Mouse (Mus musculus) lung, adult 18-20 months (tissue): Measurements from ENCODE around the gene Col28a1.

Source experiments
- DNase-seq, 2 experiments: peaks; one replicate each; pipeline ENCODE4 v3.0.0; 2022; ENCODE audit warnings: mixed read lengths in 2 of 2

Col28a1 gene

DNA sequence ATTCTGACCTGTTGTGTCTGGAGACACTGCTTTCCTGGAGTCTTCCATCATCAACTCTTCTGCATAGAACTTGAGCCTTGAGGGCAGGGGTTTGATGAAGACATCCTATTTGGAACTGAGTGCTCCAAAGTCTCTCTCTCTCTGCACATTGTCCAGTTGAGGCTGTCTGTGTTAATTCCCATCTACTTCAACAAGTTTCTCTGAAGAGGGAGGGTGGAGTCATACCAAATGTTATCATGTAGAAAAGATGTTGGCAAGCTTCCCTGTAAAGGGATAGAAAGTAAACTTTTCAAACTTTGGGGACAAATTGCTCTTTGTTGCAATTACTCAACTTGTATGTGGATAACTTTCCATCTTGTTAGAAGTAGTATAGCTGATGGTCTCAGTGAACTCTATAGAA is at the start of gene Col28a1:
Gene Col28a1 (minus strand): TSS at position 101 of the 400 bp plus-strand sequence.
- no peak for DNase-seq

DNA sequence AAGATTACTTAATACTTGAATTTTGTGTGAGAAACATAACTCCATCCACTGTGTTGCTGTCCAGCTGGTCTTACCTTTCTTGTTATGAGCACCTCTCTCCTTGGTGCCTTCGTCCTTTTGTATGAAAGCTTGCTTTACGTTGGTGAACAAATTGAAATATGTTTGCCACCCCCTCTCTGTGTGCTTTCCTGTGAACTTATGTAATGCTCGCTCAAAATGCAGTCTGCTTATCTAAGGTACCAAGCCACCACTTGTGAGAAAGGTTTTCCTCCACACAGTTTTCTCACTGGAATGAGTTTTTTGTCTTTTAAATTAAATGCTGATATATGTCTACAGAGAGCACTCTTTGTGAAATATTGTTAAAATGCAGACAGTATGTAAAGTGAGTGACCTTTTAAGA is 36.2 kb upstream of the Col28a1 start:
- DNase-seq = no peak

DNA sequence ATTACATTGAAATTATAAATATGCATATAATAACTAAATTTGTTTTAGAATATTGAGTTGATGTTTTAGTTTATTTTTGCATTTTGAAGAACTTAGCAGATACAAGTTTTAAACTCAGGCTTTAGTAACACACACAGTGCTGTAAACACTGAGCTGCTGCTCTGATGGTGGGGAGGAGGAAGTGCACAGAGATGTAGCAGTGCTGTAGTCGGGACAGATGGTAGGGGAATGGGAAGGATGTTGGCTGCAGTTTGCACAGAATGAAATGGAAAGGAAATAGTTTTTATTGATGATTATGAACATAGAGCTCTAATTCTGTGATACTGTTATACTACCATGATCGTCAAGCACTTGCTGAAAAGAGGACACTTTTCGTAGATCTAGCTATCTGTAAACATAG is 34.6 kb upstream of the Col28a1 start:
- no peak for DNase-seq

DNA sequence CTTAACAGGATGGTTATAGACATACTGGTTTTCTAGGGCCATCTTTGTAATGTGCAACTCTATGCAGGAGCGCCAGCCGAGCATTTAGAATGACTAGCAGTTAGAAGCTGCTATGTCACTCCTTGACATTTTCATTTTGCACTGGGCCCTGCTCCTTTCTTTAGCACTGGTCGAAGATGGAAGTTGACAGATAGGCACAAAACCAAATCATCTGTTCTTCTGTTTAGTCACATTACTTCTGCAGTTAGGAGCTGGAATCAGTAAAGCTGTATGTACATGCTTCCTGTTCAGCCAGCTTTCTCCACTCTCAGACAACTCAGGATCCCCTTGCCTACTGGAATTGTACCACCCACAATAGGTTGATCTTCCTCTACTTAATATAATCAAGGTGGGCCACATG is 18.2 kb upstream of the Col28a1 start:
- no peak for DNase-seq

- DNase-seq = peak in 1 of 2 experiments; percentile 6
Measured at GRCm38 (mm10) chr6:8209866-8210186, 17.4 kb upstream of the Col28a1 start.

DNA sequence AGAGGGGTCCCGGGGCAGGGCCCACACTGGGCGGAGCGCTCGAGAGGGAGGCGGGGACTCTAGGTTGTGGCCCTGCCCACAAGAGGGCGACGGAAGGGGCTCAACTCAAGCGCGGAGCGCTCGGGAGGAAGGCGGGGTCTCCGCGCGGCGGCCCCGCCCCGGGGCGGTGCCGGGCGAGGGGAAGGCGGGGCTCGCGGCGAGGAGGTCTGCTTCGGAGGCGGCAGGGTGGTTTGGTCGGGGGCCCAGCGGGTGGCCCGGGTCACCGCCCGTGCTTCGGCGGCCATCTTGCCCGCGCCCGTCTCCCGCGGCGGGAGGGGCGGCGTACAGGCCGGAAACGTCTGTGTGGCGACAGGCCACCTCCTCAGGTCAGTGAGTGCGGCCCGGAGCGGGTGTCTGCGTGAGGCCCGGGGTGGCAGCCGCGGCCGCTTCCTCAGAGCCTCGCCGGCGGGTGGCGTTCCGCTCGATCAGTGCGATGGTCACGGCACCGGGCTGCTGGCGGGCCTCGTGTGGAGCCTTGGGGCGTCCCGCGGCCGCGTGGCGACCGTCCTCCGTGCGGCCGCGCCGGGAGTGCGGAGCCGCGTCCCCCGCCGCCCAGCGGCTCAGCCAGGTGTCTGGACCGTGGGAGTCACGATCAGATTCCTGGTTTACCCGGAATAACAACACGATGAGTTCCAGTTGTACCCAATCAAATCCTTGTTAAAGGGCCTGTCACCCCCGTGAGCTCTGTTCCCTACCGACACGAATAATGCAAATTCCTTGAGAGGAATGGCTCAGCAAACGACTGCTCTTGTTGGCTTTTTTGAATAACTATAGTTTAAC is 16.8 kb upstream of the Col28a1 start, which contains the start of gene Mios:
Gene Mios (plus strand): TSS at position 176 of the 819 bp plus-strand sequence.
- peak; percentile 87 to 91 for DNase-seq

DNA sequence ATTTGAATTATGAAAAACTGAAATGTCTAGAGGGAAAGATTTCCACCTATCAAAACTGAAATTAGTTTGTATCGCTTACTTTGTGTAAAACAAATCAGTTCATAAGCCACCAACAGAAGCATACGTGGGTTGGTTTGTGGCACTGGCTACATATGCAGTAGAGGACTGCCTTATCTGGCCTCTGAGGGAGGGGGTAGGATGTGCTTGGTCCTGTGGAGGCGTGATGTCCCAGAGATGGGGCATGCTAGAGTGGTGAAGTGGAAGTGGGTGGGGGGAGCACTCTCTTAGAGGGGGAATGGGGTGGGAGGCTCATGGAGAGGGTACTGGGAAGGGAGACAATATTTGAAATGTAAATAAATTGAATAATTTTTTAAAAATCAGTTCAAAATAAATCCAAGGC is 2.5 kb downstream of the Col28a1 start:
- DNase-seq = no peak

GRCm38 (mm10) chr6:8188599-8189233 is 3.7 kb downstream of the Col28a1 start:
- DNase-seq = no peak

- DNase-seq = peak in 1 of 2 experiments; percentile 4
Measured at GRCm38 (mm10) chr6:8178397-8178941, 13.9 kb downstream of the Col28a1 start.

- DNase-seq = no peak
Measured at GRCm38 (mm10) chr6:8176116-8176515, 16.3 kb downstream of the Col28a1 start.

GRCm38 (mm10) chr6:8175346-8175745 is 17.1 kb downstream of the Col28a1 start:
- no peak for DNase-seq

- DNase-seq = no peak
Measured at GRCm38 (mm10) chr6:8174062-8174461, 18.4 kb downstream of the Col28a1 start.

- no peak for DNase-seq
Measured at GRCm38 (mm10) chr6:8172101-8172500, 20.3 kb downstream of the Col28a1 start.

DNA sequence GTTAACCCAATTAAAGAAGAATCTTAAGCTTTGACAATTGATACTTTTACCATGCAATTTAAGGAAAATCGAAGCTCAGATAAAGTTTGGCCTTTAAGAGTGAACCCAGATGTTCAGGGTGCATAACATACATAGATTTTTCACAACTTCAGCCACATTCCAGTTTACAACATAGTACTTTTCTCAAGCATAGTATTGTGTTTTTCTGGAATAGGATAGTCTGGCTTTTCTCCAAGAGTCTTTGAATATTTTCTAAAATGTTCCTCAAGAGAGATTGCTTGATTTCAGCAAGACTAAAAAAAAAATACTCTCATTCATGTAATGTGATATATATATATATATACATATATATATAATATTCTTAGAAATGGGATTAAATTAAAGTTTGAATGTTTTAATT is 27.7 kb downstream of the Col28a1 start:
- no peak for DNase-seq

- DNase-seq = no peak
Measured at GRCm38 (mm10) chr6:8160001-8160400, 32.4 kb downstream of the Col28a1 start.

- no peak for DNase-seq
Measured at GRCm38 (mm10) chr6:8157121-8157520, 35.3 kb downstream of the Col28a1 start.

GRCm38 (mm10) chr6:8152551-8153361 is 39.7 kb downstream of the Col28a1 start:
- DNase-seq = no peak

- DNase-seq = no peak
Measured at GRCm38 (mm10) chr6:8148916-8149315, 43.5 kb downstream of the Col28a1 start.

DNA sequence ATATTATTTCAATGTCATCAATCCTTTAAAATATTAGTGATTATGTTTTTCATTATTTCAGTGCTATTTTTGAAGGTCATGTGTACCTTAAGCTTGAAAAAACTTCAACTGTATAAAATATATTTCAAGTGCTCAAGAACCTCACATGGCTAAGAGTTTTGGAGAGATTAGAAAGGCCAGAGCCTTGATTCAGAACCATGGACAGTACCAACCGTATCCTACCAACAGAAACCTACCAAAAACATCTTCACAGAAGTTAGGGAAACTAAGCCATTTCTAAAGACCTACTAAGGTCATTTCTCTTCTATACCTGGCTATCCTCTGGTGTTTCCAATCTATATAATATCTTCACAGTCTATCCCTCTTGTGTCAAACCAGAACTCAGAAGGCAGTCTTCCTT is 50.5 kb downstream of the Col28a1 start:
- DNase-seq = no peak

DNA sequence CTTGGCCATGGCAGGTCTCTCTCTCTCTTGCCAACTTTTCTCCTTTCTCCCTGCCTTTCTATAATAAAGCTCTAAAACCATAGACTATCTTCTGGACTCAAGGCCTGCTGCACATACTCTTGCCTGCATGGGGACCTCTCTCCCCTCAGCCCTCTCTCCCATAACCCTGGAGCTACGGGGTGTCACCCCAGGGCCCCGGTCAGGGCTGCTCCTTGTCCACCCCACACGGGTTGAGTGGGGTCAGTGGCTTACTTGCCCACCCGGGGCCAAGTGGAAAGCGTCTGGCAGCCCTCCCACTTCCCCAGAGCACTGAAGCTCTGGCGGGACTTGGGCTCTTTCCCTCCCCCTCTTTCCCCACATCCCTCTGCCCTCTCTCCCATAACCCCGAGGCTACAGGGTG is 62.3 kb downstream of the Col28a1 start:
- DNase-seq = no peak

- DNase-seq = no peak
Measured at GRCm38 (mm10) chr6:8128164-8128563, 64.3 kb downstream of the Col28a1 start.

DNA sequence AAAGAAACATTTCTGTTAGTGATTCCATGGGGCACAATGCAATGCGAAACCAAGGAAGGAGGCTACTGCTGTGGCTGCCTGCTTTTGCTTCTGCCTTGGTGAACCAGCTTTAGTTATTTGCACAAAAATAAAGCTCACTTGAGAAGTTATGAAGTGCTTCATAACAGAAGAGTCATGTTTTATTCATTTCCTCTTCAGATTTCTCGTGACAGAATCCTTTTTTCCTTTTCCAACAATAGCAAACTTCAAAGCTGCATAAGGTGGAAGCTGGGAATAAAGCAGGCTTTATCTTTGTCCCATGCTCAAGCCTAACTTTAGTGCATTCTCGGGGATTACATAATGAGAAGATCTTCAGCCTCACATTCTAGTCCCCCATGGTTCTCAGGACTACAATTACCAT is 65.9 kb downstream of the Col28a1 start:
- no peak for DNase-seq

- no peak for DNase-seq
Measured at GRCm38 (mm10) chr6:8119116-8119515, 73.3 kb downstream of the Col28a1 start.
